8 mouse cellular contexts compared by ENCODE assay signal in genomic region chr16:84955204-84955839, GRCm38 (mm10).
A peak's percentile ranks its signal among the peaks of the same experiment; 100 is the strongest.
DNase-seq lines count a peak whose midpoint lies in the region; ATAC-seq and TF ChIP-seq lines count a peak whose summit lies in the region.

No protein-coding gene starts in this region.

- peak; percentile 91 for ATAC-seq in Patski
- ATAC-seq in hindbrain, embryonic 15.5 days (ENCODE audit: low FRiP score, low read depth), result peak; percentile 90

- no peak overlapping the region for H3K27ac ChIP-seq in hindbrain, embryonic 15.5 days (replicated peaks)

- H3K4me3 ChIP-seq in hindbrain, embryonic 15.5 days, result no peak overlapping the region

- DNase-seq in Patski (ENCODE audit: low read depth, low spot score), result no peak
- DNase-seq in cerebellum, postnatal 25 days, result peak; percentile 91 to 94
- peak; percentile 89 for DNase-seq in gastrocnemius, adult 18-20 months (ENCODE audit: low spot score)
- DNase-seq in layer of hippocampus, postnatal 36 days, result peak; percentile 85 to 89
- DNase-seq in lung, postnatal 36 days, result peak; percentile 93
- peak; percentile 68 for DNase-seq in retina, postnatal 7 days (ENCODE audit: low read depth, low spot score)
- DNase-seq in urinary bladder, adult 18-20 months (ENCODE audit: low spot score in 2 of 2), result peak; percentile 48 to 68

- no peak overlapping the region for H3K9ac ChIP-seq in hindbrain, embryonic 15.5 days

- in situ Hi-C loops in Patski (cut with MboI; ENCODE audit: low pct_unique_long_range_greater_than_20kb), result loop anchor here (5.0 to 10.0 kb wide), 2 partner anchors 222 to 479 kb away; no protein-coding TSS in a partner anchor

- CTCF ChIA-PET in Patski (lab: Charles Lee), result interaction anchor here (1.0 to 1.2 kb wide), 3 partner anchors 12 to 22 kb away, joined by 3 read pairs; no protein-coding TSS in a partner anchor

- 0 out of 2 replicates have a peak overlapping the region, but pooled peaks have one; percentile 8 for H3K4me2 ChIP-seq in hindbrain, embryonic 15.5 days

- no peaks in the 10 kb centered on the region for H3K27me3 ChIP-seq in Patski
- H3K27me3 ChIP-seq in hindbrain, embryonic 15.5 days, result no peaks in the 10 kb centered on the region

- 32% methylated on average over 26 of the region's 26 CpGs for WGBS in hindbrain, embryonic 15.5 days

- TF ChIP-seq CTCF in Patski (IDR thresholded peaks at IDR 0.05), result peak; percentile 91

- no peaks in the 10 kb centered on the region for H3K9me3 ChIP-seq in hindbrain, embryonic 15.5 days

- POLR2A ChIA-PET in Patski (lab: Charles Lee), result no interaction called here

- peaks cover 32% of the 10 kb centered on the region for H3K36me3 ChIP-seq in hindbrain, embryonic 15.5 days

- H3K4me1 ChIP-seq in hindbrain, embryonic 15.5 days (replicated peaks), result peaks cover 12% of the 10 kb centered on the region
